Mouse (Mus musculus) gastrocnemius, adult 2 months (tissue): ENCODE data around the gene Papln. TPM values are rescaled to one million over a fixed set of nuclear protein-coding genes. Genes with fewer than 3 reads are reported as not detected.

Experiments used
- DNase-seq: peaks from one replicate; pipeline ENCODE4 v3.0.0; 2022
- H3K27ac ChIP-seq: fragments of 200-600 bp; 2 replicates; pipeline ENCODE4 v1.8.1; 2022; ENCODE audit warnings: mild to moderate bottlenecking
- H3K4me3 ChIP-seq: fragments of 200-600 bp; 2 replicates; pipeline ENCODE4 v1.8.1; 2022; ENCODE audit warnings: mild to moderate bottlenecking, moderate library complexity
- CTCF ChIP-seq: fragments of 200-600 bp; IDR thresholded peaks from 2 replicates; pipeline ENCODE4 v1.8.1; 2022; ENCODE audit warnings: antibody characterized with exemption, mild to moderate bottlenecking, moderate library complexity
- intact Hi-C: fragments of 180-260 bp; cut with DNase I; formaldehyde crosslinking; loops from one replicate; pipeline ENCODE4 v1.15.1; 2025
- total RNA-seq, 2 experiments: library from RNA; stranded (reverse); gene quantifications; 2 replicates each; pipeline ENCODE4 v1.2.3; 2021

The Papln gene
- total RNA-seq, 2 experiments from 2014 or later = 0.56 to 1.6 TPM

DNA sequence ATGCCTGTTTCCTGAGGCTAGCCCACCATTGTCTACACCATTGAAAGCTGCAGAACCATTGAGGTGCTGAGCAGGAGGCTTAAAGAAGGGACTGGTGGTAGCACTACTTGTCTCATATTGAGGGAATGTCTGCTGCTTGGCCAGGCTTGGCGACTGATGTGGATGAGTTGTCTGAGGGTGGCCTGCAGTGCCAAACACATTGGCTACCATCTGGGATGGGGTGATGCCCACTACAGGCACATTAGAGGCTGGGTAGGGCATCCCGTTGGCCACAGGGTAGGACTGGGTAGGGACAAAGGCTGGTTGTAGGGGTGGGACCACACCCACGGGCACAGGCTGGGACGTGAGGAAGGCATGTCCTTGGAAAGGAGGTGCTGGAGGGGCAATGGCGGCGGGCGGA is 32.2 kb downstream of the Papln start:
- intact Hi-C loops = no loop called here
- no peak overlapping the region for H3K4me3 ChIP-seq
- no peak overlapping the region for H3K27ac ChIP-seq
- DNase-seq = no peak
- TF ChIP-seq CTCF = no peak

DNA sequence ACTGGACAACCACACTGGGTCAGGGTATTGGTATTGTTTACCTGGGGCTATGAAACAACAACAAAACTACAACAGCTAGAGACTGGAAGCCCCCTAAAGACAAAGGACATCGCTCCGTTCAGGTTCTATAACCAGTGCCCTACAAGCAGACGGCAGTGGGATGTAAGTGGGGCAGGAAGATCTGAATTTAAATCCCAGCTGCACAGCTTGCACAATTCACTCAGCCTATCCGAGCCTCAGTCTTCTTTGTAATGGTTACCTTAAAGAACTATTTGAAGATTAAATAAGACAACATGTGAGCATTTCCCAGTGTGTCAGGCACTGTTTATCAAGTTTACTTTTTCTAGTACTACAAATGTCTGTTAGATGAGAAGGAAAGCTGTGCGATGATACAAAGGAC is 34.9 kb downstream of the Papln start:
- Histone ChIP-seq H3K4me3 (no peak overlapping the region), H3K27ac (no peak overlapping the region)
- TF ChIP-seq CTCF = no peak
- intact Hi-C loops = no loop called here
- no peak for DNase-seq

DNA sequence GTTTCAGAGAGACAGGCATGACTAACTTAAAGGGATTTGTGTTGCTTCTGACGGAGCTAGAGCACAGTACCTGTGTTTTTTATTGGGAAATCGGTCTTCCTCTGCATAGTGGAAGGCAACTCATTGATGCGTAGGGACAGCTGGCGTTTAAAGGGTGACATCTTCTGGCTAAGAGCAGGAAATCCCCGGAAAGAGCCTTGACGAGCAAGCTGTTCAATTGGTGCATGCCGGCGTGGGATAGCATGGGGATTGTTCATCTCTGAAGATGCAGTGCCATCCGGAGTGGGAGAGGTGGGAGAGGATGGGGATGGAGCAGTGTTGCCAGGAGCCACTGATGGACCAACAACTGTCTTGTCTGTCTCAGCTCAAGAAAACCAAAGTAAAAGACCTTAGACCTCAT is 37.5 kb downstream of the Papln start:
- no peak for DNase-seq
- no peak overlapping the region for H3K27ac ChIP-seq
- no peak overlapping the region for H3K4me3 ChIP-seq
- TF ChIP-seq CTCF = peak; percentile 6; the same call in 1 of the 2 replicates
- intact Hi-C loops = no loop called here

DNA sequence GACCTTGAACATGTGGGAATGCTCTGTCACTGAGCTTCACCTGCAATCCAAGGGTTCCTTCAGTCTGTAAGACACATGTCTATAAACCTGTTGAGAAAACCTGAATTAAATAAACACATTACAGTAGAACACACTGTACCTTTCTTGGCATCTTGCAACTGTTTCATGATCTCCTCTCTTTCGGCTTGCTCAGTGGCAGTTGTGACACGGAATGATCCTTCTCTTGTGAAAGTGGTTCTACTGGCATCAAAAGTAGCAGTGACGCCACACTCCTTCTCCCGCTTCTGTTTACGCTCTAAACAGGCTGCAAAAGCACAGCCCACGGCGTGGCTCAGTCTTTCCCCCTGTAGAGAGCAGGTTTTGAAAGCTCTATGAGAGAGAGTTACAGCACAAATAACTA is 40.2 kb downstream of the Papln start:
- intact Hi-C loops = no loop called here
- Histone ChIP-seq H3K4me3 (no peak overlapping the region), H3K27ac (no peak overlapping the region)
- TF ChIP-seq CTCF = no peak
- no peak for DNase-seq

DNA sequence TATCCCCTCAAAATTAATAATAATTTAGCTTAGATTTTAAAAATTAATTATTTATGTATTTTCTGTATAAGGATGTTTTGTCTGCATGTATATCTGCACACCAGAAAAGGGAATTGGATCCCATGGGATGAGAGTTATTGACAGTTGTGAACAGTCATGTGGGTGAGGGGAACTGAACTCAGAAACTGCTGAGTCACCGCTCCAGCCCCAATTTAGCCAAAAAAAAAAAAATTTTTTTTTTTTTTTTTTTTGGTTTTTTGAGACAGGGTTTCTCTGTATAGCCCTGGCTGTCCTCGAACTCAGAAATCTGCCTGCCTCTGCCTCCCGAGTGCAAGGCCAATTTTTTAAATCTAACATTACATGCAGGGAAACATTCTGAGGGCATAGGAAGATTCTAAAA is 48.5 kb downstream of the Papln start:
- DNase-seq = no peak
- no peak for TF ChIP-seq CTCF
- Histone ChIP-seq H3K27ac (no peak overlapping the region), H3K4me3 (no peak overlapping the region)
- intact Hi-C loops = no loop called here

DNA sequence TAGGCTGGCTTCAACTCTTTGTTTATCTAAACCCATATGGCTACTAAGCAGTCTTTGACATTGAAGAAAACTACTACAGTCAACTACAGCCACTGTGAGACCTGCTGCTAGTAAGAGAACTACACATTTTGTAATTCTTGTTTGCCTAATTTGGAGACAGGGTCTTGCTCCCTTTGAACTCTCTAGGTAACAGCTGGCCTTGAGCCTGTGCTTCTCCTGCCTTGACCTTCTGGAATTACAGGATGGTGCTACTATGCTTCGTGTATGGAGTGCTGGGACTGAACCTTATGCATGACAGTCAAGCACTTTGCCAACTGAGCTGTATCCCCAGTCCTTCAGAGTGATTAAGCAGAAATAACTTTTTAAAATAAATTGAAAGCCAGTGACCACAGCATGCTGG is 53.2 kb downstream of the Papln start:
- intact Hi-C loops = no loop called here
- H3K4me3 ChIP-seq = no peak overlapping the region
- no peak for TF ChIP-seq CTCF
- no peak for DNase-seq
- H3K27ac ChIP-seq = no peak overlapping the region

DNA sequence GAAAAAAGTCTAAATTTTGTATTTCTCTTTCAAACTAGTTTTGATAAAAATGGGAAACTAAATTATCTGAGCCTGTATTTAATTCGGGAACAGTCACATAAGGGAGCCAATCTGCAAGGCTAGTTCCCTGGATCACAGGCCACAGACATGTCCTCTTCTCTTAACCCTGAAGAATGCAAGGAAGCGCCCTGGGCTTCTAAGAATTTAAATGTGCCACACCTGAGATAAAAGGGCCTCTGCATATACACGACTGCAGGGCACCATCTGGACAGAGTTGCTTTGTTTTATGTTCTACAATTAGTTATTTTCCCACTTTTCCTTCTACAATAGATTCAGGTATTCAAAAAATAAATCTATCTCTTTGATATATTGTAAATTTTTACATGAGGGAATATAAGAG is 67.0 kb downstream of the Papln start:
- intact Hi-C loops = no loop called here
- Histone ChIP-seq H3K27ac (no peak overlapping the region), H3K4me3 (no peak overlapping the region)
- no peak for TF ChIP-seq CTCF
- DNase-seq = no peak

DNA sequence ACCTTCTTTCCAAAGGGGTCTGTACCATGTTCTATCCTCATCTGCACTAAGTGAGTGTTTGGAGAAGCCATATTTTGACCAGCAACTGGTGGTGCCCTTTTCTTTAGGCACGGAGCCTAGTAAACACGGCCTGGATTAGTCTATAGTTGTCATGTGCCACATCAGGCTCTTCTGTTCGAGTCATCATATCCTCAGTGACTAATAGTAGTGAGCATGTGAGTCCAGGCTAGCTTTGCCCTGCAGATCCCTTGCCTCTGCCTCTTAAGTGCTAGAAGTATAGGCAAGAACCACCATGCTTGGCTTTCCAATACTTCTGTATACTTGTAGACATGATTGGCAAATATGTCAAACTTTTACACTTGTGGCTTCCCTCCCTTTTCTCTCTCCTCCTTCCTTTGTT is 70.5 kb downstream of the Papln start:
- intact Hi-C loops = no loop called here
- TF ChIP-seq CTCF = no peak
- H3K4me3 ChIP-seq = no peak overlapping the region
- no peak for DNase-seq
- no peak overlapping the region for H3K27ac ChIP-seq

DNA sequence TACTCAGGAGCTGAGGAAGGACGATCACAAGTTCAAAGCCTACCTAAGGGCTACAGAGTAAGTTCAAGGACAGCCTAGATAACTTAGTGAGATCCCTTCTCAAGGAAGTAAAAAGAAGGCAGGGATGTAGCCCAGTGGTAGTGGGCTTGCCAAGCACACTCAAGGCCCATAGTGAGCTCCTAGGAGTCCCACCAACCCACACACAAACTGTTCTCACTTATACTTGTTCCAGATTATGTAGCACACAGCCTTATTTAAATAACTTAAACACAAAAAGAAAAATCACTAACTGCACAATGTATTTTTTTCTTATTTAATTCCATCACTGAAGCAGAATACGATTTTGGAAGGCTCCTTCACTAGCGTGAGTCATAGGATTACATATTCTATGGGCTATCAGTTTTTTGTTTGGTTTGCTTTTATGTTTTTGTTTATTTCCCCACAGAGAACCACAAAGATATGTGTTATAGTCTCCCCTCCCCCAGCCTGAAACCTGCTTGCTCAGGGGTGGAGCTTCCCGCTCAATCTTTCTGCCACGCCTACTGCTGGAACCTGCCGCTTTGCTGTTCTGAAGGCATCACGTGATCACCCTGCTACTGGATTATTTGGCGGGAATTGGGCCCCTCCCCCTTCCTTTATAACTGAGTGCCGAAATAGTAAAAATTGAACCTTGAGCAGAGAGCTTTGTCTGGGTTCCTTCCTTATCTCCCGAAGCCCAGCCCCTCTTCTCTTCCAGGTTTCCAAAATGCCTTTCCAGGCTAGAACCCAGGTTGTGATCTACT is 78.2 kb downstream of the Papln start:
- H3K27ac ChIP-seq = no peak overlapping the region
- TF ChIP-seq CTCF = no peak
- intact Hi-C loops = no loop called here
- H3K4me3 ChIP-seq = no peak overlapping the region
- no peak for DNase-seq

Other genes starting within 250 kb of the Papln start
- gene Dcaf4, start 243.2 kb upstream of the Papln start, total RNA-seq = 10 to 100 TPM; 18.0 to 24.5 TPM
- gene Zfyve1, start 166.4 kb upstream of the Papln start, total RNA-seq = 10 to 100 TPM; 19.9 to 24.8 TPM
- gene Rbm25, start 132.4 kb upstream of the Papln start, total RNA-seq = 10 to 100 TPM; 43.0 to 52.8 TPM
- 10 to 100 TPM; 25.8 to 31.2 TPM for gene Psen1, start 75.5 kb upstream of the Papln start, total RNA-seq
- 10 to 100 TPM; 16.8 to 21.3 TPM for gene Numb, start 158.3 kb downstream of the Papln start, total RNA-seq
- 1 to 10 TPM; 3.3 to 4.2 TPM for gene Riox1, start 187.0 kb downstream of the Papln start, total RNA-seq
- not detected for gene Heatr4, start 221.2 kb downstream of the Papln start, total RNA-seq
- 10 to 100 TPM; 11.7 to 22.1 TPM for gene Acot2, start 224.2 kb downstream of the Papln start, total RNA-seq
- gene Acot1, start 245.9 kb downstream of the Papln start, total RNA-seq = 1 to 10 TPM; 2.2 to 3.9 TPM